Mouse (Mus musculus): ENCODE data around the gene Rps19.

GRCm38 (mm10) chr7:24892125-24892583 lies 8.0 kb downstream of the Rps19 start:
- no peak for TF ChIP-seq CTCF (IDR thresholded peaks at IDR 0.05; ENCODE audit: extremely low read depth, insufficient read length, insufficient replicate concordance, low read depth, low read length)
- TF ChIP-seq POLR2A (IDR thresholded peaks at IDR 0.05; ENCODE audit: low read depth, low read length) = no peak
